Mouse (Mus musculus) midbrain, embryonic 13.5 days (tissue): Measurements from ENCODE around the gene Bnip1. TPM values are rescaled to one million over a fixed set of nuclear protein-coding genes. Genes with fewer than 3 reads are reported as not detected.

Experiments
- ATAC-seq: fragments of 200-750 bp; cut with Nextera tagmentation; 2 replicates; pipeline ENCODE4 v1.8.0; 2017; ENCODE audit warnings: mild to moderate bottlenecking, moderate TSS enrichment, moderate library complexity
- H3K27ac ChIP-seq: fragments of 300-500 bp; sonication (generic); 2 replicates; pipeline ENCODE4 v1.5.1; 2015; ENCODE audit warnings: inconsistent platforms, mild to moderate bottlenecking, moderate library complexity
- H3K27me3 ChIP-seq: fragments of 300-500 bp; sonication (generic); 2 replicates; pipeline ENCODE4 v1.6.1; 2015; ENCODE audit warnings: mild to moderate bottlenecking, inconsistent platforms
- H3K36me3 ChIP-seq: fragments of 300-500 bp; sonication (generic); 2 replicates; pipeline ENCODE4 v1.6.1; 2015; ENCODE audit warnings: mild to moderate bottlenecking, inconsistent platforms
- H3K4me1 ChIP-seq: fragments of 300-500 bp; sonication (generic); replicated peaks from 2 replicates; pipeline ENCODE4 v1.6.1; 2015; ENCODE audit warnings: inconsistent platforms
- H3K4me2 ChIP-seq: fragments of 300-500 bp; sonication (generic); replicated peaks from 2 replicates; pipeline ENCODE4 v1.6.1; 2015; ENCODE audit warnings: moderate library complexity, mild to moderate bottlenecking, inconsistent platforms
- H3K4me3 ChIP-seq: fragments of 300-500 bp; sonication (generic); replicated peaks from 2 replicates; pipeline ENCODE4 v1.5.1; 2015; ENCODE audit warnings: mild to moderate bottlenecking, inconsistent platforms
- H3K9ac ChIP-seq: fragments of 300-500 bp; sonication (generic); replicated peaks from 2 replicates; pipeline ENCODE4 v1.6.1; 2015; ENCODE audit warnings: mild to moderate bottlenecking, inconsistent platforms
- H3K9me3 ChIP-seq: fragments of 300-500 bp; sonication (generic); 2 replicates; pipeline ENCODE4 v1.6.1; 2016; ENCODE audit warnings: mild to moderate bottlenecking, inconsistent platforms
- WGBS: fragments of 180-500 bp; shearing (Covaris S2); methylation state at CpG from one replicate; pipeline ENCODE4 v1.1.7; 2015; 5-methylcytosine and 5-hydroxymethylcytosine counted together
- polyA plus RNA-seq: library from polyadenylated mRNA; unstranded; fragments of >200 nt; fragmentation: Nextera tagmentation; extraction: Ambion mirVana; gene quantifications from 2 replicates; pipeline ENCODE4 v1.2.1, GENCODE M21; 2015

The Bnip1 gene
- polyA plus RNA-seq, 1 experiment from 2014 or later = 56.2 TPM

DNA sequence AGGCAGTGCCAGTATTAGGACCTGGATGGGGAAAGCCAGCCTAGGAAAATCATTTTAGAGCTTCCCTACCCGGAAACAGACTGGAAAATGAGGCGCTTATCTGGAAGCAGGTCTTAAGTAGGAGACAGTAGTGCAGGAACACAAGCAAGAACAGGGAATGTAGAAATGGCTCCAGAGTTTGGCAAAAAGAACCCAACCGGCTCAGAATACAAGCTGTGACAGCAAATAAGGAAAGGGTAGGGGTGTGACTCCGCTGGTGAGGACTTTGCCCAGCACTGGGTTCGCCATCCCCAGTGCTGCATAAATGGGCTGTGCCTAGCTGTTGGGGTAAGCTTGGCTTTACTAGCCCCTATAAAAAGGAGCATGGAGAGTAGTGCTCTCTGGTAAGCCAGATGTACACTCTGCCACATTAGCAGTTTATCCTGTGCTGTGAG lies 761 bp downstream of the Bnip1 start:
- peak; percentile 53; the same call in 1 of the 2 replicates for ATAC-seq

GRCm38 (mm10) chr17:26784525-26784924 lies 3.7 kb downstream of the Bnip1 start:
- no peak for ATAC-seq
- no peak overlapping the region for H3K4me2 ChIP-seq
- no peaks in the 10 kb centered on the region for H3K9me3 ChIP-seq
- WGBS = 92% methylated on average over 8 of the region's 8 CpGs
- peaks cover 13% of the 10 kb centered on the region for H3K4me1 ChIP-seq
- H3K27ac ChIP-seq = no peak overlapping the region
- peaks cover 58% of the 10 kb centered on the region for H3K36me3 ChIP-seq
- no peak overlapping the region for H3K9ac ChIP-seq
- H3K27me3 ChIP-seq = peaks cover 2% of the 10 kb centered on the region; the same call in 1 of the 2 replicates
- no peak overlapping the region for H3K4me3 ChIP-seq

More for the DNA sequence above, 761 bp downstream of the Bnip1 start:
- Histone ChIP-seq H3K9ac (peak overlapping the region; percentile 81), H3K4me1 (peaks cover 13% of the 10 kb centered on the region), H3K36me3 (peaks cover 33% of the 10 kb centered on the region), H3K4me2 (peak overlapping the region; percentile 84), H3K4me3 (peak overlapping the region; percentile 82), H3K9me3 (no peaks in the 10 kb centered on the region), H3K27me3 (peaks cover 4% of the 10 kb centered on the region; the same call in 1 of the 2 replicates), H3K27ac (0 out of 2 replicates have a peak overlapping the region, but pooled peaks have one; percentile 71)
- WGBS = 26% methylated on average over 5 of the region's 5 CpGs

DNA sequence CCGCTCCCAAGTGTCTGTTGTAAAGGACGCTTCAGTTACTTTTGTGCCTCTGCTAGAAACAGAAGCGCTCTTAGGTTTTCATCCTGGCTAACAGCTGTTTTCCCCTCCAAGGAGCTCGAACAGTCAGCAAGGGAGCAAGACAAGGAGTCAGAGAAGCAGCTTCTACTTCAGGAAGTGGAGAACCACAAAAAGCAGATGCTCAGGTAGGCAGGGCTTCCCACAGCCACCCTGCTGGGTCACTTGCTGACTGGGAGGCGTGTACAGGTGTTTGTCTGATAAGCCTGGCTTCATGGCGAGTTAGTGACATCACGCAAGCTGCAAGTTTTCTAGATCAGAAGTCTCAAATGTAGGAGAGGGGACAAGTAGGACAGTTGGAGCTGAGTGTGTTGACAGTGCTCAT lies 5.7 kb downstream of the Bnip1 start:
- ATAC-seq = no peak
- WGBS = 91% methylated on average over 7 of the region's 7 CpGs
- Histone ChIP-seq H3K4me1 (peaks cover 6% of the 10 kb centered on the region), H3K9me3 (no peaks in the 10 kb centered on the region), H3K4me2 (no peak overlapping the region), H3K4me3 (no peak overlapping the region), H3K27ac (no peak overlapping the region), H3K36me3 (peaks cover 79% of the 10 kb centered on the region), H3K9ac (no peak overlapping the region), H3K27me3 (no peaks in the 10 kb centered on the region)

DNA sequence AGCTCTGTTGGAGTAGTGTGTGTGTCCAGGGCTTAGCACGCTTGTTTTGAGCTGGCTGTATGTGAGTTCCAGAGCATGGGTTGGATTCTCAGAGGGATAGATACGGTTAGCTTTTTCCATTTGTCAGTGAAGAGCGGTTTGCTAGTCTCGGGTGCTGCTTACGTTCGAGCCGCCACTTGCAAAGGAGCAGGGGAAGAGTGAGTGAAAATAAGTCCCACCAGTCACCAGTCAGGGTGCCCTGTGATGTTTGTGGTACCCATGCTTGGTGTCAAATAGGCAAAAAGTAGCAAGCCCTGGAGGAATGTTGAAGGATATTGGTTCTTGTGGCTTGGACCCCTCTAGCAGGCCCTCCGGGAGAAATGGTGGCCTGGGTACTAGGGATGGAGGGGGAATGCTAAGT lies 8.1 kb downstream of the Bnip1 start:
- H3K27ac ChIP-seq = no peak overlapping the region
- WGBS = 93% methylated on average over 8 of the region's 8 CpGs

GRCm38 (mm10) chr17:26789460-26790268 lies 8.8 kb downstream of the Bnip1 start:
- ATAC-seq = no peak
- WGBS = 95% methylated on average over 8 of the region's 8 CpGs
- Histone ChIP-seq H3K9ac (no peak overlapping the region), H3K27me3 (no peaks in the 10 kb centered on the region), H3K4me2 (no peak overlapping the region), H3K4me3 (no peak overlapping the region), H3K4me1 (no peaks in the 10 kb centered on the region), H3K9me3 (no peaks in the 10 kb centered on the region), H3K27ac (no peak overlapping the region), H3K36me3 (peaks cover 83% of the 10 kb centered on the region)

More for the DNA sequence above, 8.1 kb downstream of the Bnip1 start:
- Histone ChIP-seq H3K4me3 (no peak overlapping the region), H3K27me3 (no peaks in the 10 kb centered on the region), H3K4me2 (no peak overlapping the region), H3K9ac (no peak overlapping the region), H3K4me1 (no peaks in the 10 kb centered on the region), H3K9me3 (no peaks in the 10 kb centered on the region), H3K36me3 (peaks cover 90% of the 10 kb centered on the region)
- no peak for ATAC-seq

DNA sequence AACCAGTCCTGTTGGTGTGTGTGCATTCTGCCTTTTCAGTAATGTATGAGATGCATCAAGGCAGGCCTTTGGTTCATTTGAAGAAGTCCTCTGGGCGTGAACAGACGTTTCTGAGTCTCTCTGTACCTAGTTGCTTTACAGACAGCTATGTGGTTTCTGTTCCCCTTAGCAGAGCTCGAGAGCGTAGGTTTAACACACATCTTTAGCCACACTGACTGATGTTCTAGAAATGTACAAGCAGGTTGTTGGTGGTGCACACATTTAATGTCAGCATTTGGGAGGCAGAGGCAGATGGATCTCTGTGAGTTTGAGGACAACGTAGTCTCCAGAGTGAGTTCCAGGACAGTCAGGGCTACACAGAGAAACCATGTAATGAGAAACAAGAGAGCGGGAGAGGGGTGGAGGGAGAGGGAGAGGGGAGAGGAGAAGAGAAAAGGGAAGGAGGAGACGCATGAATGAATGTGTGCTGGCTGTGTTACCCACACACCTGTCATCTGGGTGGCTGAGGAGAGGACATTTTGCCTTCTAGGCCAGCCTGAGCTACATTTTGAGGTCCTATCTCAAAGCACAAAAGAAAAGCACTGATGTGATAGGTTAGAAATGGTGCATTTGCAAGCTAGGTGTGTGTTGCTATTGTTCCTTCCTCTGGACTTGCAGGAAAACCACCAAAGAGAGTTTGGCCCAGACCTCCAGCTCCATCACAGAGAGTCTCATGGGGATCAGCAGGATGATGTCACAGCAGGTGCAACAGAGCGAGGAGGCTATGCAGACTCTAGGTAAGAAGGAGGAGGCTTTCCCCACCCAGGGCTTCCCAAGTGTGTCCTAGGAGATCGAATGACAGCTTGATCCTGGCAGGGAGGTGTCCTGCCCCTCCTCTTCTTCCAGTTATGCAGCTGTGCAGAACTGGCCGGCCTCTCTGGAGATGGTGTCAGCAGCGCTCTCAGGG lies 9.7 kb downstream of the Bnip1 start:
- Histone ChIP-seq H3K4me1 (no peaks in the 10 kb centered on the region), H3K36me3 (peaks cover 74% of the 10 kb centered on the region), H3K4me3 (no peak overlapping the region), H3K9me3 (no peaks in the 10 kb centered on the region), H3K4me2 (no peak overlapping the region), H3K27ac (no peak overlapping the region), H3K9ac (no peak overlapping the region), H3K27me3 (no peaks in the 10 kb centered on the region)
- ATAC-seq = no peak
- 89% methylated on average over 11 of the region's 11 CpGs for WGBS

- Histone ChIP-seq H3K27ac (no peak overlapping the region), H3K36me3 (peaks cover 67% of the 10 kb centered on the region), H3K9ac (no peak overlapping the region), H3K9me3 (no peaks in the 10 kb centered on the region), H3K4me2 (no peak overlapping the region), H3K27me3 (no peaks in the 10 kb centered on the region), H3K4me3 (no peak overlapping the region), H3K4me1 (no peaks in the 10 kb centered on the region)
- WGBS = 86% methylated on average over 7 of the region's 7 CpGs
- no peak for ATAC-seq
These were observed 10.7 kb downstream of the Bnip1 start for GRCm38 (mm10) chr17:26791580-26791979.

DNA sequence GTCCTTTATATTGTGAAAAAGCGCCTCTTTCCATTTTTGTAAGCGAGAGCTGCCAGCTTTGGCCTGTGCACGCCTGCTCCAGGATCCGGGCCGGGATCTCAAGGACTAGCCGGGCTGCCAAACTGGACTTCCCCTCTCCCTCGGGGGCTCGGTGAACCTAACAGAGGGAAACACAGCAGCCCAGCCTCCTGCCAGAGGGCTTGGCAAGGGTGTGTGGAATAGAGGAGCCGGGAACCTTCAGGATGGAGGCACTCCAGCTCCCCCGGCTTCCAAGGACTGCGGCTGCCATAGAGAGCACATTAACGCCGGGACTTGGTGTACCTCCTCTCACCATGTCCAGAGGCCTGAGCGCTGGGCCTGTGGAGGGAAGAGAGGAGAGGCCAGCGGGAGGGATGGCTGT lies 11.2 kb downstream of the Bnip1 start:
- Histone ChIP-seq H3K4me2 (no peak overlapping the region), H3K4me1 (no peaks in the 10 kb centered on the region), H3K4me3 (no peak overlapping the region), H3K27ac (no peak overlapping the region), H3K27me3 (no peaks in the 10 kb centered on the region), H3K36me3 (peaks cover 62% of the 10 kb centered on the region), H3K9me3 (no peaks in the 10 kb centered on the region), H3K9ac (no peak overlapping the region)
- ATAC-seq = no peak
- 94% methylated on average over 15 of the region's 15 CpGs for WGBS

DNA sequence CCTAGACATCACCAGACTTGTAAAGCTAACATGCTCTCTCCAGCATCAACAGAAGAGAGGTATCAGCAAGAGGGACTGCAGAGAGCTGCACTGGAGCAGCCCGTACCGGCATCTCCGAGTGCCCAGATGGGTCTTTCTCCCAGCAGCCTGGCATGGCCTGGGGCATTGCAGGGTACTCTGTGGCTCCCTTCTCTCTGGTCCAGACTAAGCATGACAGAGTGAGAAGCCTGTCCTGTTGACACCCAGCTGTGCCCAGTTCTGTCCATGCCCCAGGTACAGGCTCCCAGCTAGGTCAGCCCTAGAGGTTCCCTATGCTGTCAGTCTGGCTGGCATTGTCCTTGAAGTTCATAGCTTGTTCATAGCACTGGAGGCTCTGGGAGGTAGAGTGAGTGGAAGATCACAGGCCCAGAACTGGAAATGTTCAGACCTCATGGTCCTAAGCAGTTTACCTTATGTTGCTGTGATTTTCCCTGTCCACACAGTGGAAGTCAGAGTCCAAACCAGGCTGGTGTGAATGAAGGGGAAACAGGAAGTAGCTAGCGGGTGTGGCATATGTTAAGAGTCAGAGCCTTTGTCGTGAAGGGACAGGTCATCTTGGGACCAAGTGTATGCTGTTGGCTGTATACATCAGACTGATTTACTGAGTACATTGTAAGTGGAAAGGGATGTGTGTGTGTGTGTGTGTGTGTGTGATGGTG lies 12.4 kb downstream of the Bnip1 start:
- Histone ChIP-seq H3K9ac (no peak overlapping the region), H3K36me3 (peaks cover 55% of the 10 kb centered on the region)
- no peak for ATAC-seq

GRCm38 (mm10) chr17:26794744-26795143 lies 13.9 kb downstream of the Bnip1 start:
- 14% methylated on average over 3 of the region's 3 CpGs for WGBS
- no peaks in the 10 kb centered on the region for H3K9me3 ChIP-seq
- no peak overlapping the region for H3K9ac ChIP-seq
- ATAC-seq = no peak
- H3K27ac ChIP-seq = no peak overlapping the region
- H3K4me3 ChIP-seq = no peak overlapping the region
- peaks cover 40% of the 10 kb centered on the region for H3K36me3 ChIP-seq
- H3K4me1 ChIP-seq = no peaks in the 10 kb centered on the region
- no peak overlapping the region for H3K4me2 ChIP-seq
- H3K27me3 ChIP-seq = no peaks in the 10 kb centered on the region

More for the DNA sequence above, 12.4 kb downstream of the Bnip1 start:
- no peaks in the 10 kb centered on the region for H3K27me3 ChIP-seq
- H3K4me2 ChIP-seq = no peak overlapping the region
- H3K4me1 ChIP-seq = no peaks in the 10 kb centered on the region
- no peaks in the 10 kb centered on the region for H3K9me3 ChIP-seq
- 89% methylated on average over 5 of the region's 5 CpGs for WGBS
- no peak overlapping the region for H3K27ac ChIP-seq
- H3K4me3 ChIP-seq = no peak overlapping the region

- WGBS = 78% methylated on average over 7 of the region's 7 CpGs
- no peak overlapping the region for H3K4me2 ChIP-seq
- no peak overlapping the region for H3K27ac ChIP-seq
- no peak for ATAC-seq
- H3K27me3 ChIP-seq = no peaks in the 10 kb centered on the region
- H3K4me3 ChIP-seq = no peak overlapping the region
- H3K36me3 ChIP-seq = peaks cover 33% of the 10 kb centered on the region
- no peaks in the 10 kb centered on the region for H3K4me1 ChIP-seq
- H3K9ac ChIP-seq = no peak overlapping the region
- H3K9me3 ChIP-seq = no peaks in the 10 kb centered on the region
These were observed 14.5 kb downstream of the Bnip1 start for GRCm38 (mm10) chr17:26795386-26795785.
